Mouse (Mus musculus) midbrain, postnatal 0 days (tissue): ENCODE results near the gene Rbfox1. TPM values are rescaled to one million over a fixed set of nuclear protein-coding genes. Genes with fewer than 3 reads are reported as not detected.

Experiments
- ATAC-seq: fragments of 200-750 bp; cut with Nextera tagmentation; 2 replicates; pipeline ENCODE4 v1.8.0; 2017; ENCODE audit warnings: moderate number of reproducible peaks, mild to moderate bottlenecking, moderate TSS enrichment, moderate library complexity; ENCODE audit not compliant: low FRiP score
- DNase-seq: peaks from one replicate; pipeline ENCODE4 v3.0.0-alpha.2; 2015; ENCODE audit warnings: low spot score
- H3K27ac ChIP-seq: fragments of 300-500 bp; sonication (generic); 2 replicates; pipeline ENCODE4 v1.5.1; 2014; ENCODE audit warnings: low read depth, mild to moderate bottlenecking, low read length, mixed read lengths
- H3K27me3 ChIP-seq: fragments of 300-500 bp; sonication (generic); 2 replicates; pipeline ENCODE4 v1.6.1; 2014; ENCODE audit warnings: low read length, control low read depth, mixed read lengths; ENCODE audit not compliant: insufficient read depth
- H3K36me3 ChIP-seq: fragments of 300-500 bp; sonication (generic); 2 replicates; pipeline ENCODE4 v1.6.1; 2014; ENCODE audit warnings: low read length, control low read depth, mixed read lengths; ENCODE audit not compliant: insufficient read depth
- H3K4me1 ChIP-seq: fragments of 300-500 bp; sonication (generic); 2 replicates; pipeline ENCODE4 v1.6.1; 2014; ENCODE audit warnings: mild to moderate bottlenecking, control low read depth, antibody characterized with exemption, low read length, mixed read lengths; ENCODE audit not compliant: insufficient read depth
- H3K4me2 ChIP-seq: fragments of 300-500 bp; sonication (generic); 2 replicates; pipeline ENCODE4 v1.6.1; 2014; ENCODE audit warnings: low read depth, mild to moderate bottlenecking, low read length, mixed read lengths; ENCODE audit not compliant: poor library complexity, severe bottlenecking
- H3K4me3 ChIP-seq: fragments of 300-500 bp; sonication (generic); 2 replicates; pipeline ENCODE4 v1.5.1; 2014; ENCODE audit warnings: low read depth, mild to moderate bottlenecking, low read length, moderate library complexity
- H3K9ac ChIP-seq: fragments of 300-500 bp; sonication (generic); replicated peaks from 2 replicates; pipeline ENCODE4 v1.6.1; 2014; ENCODE audit warnings: mild to moderate bottlenecking, low read length, moderate library complexity, mixed read lengths; ENCODE audit not compliant: poor library complexity, severe bottlenecking
- H3K9me3 ChIP-seq: fragments of 300-500 bp; sonication (generic); 2 replicates; pipeline ENCODE4 v1.6.1; 2016; ENCODE audit warnings: low read length, control low read depth
- CTCF ChIP-seq: IDR thresholded peaks from 2 replicates; pipeline ENCODE4 v1.5.1; 2016; ENCODE audit warnings: antibody characterized with exemption, mild to moderate bottlenecking
- WGBS: fragments of 180-500 bp; shearing (Covaris S2); extraction: QIAGEN DNeasy Blood & Tissue Kit; methylation state at CpG from one replicate; pipeline ENCODE4 v1.1.7; 2014; 5-methylcytosine and 5-hydroxymethylcytosine counted together
- polyA plus RNA-seq: library from polyadenylated mRNA; unstranded; fragments of >200 nt; fragmentation: Nextera tagmentation; extraction: Ambion mirVana; gene quantifications from 2 replicates; pipeline ENCODE4 v1.2.1, GENCODE M21; 2015
- total RNA-seq: library from RNA; depleted of rRNA; stranded (reverse); fragments of >200 nt; gene quantifications from 2 replicates; pipeline ENCODE4 v1.2.3, GENCODE M21; 2014

Rbfox1 gene
- total and polyA plus RNA-seq, 2 experiments from 2014 or later: 142 to 242 TPM

- Histone ChIP-seq H3K27me3 (no peaks in the 10 kb centered on the region), H3K27ac (no peak overlapping the region), H3K4me2 (no peak overlapping the region), H3K9ac (no peak overlapping the region), H3K36me3 (no peaks in the 10 kb centered on the region), H3K4me3 (no peak overlapping the region), H3K9me3 (no peaks in the 10 kb centered on the region), H3K4me1 (no peaks in the 10 kb centered on the region)
- no peak for TF ChIP-seq CTCF
- WGBS: 91% methylated on average over 1 of the region's 1 CpGs
- ATAC-seq: no peak
- no peak for DNase-seq
These were observed 177.3 kb downstream of the Rbfox1 start for GRCm38 (mm10) chr16:6062495-6062894.

- TF ChIP-seq CTCF: no peak
- no peak for ATAC-seq
- Histone ChIP-seq H3K4me1 (no peaks in the 10 kb centered on the region), H3K27ac (no peak overlapping the region), H3K9ac (no peak overlapping the region), H3K36me3 (no peaks in the 10 kb centered on the region), H3K9me3 (no peaks in the 10 kb centered on the region), H3K4me2 (no peak overlapping the region), H3K27me3 (no peaks in the 10 kb centered on the region), H3K4me3 (no peak overlapping the region)
- no peak for DNase-seq
- WGBS: 82% methylated on average over 4 of the region's 4 CpGs
These were observed 180.3 kb downstream of the Rbfox1 start for GRCm38 (mm10) chr16:6065481-6065880.

- no peak for TF ChIP-seq CTCF
- WGBS: 83% methylated on average over 10 of the region's 10 CpGs
- H3K9ac ChIP-seq: no peak overlapping the region
- H3K4me2 ChIP-seq: no peak overlapping the region
- H3K27ac ChIP-seq: no peak overlapping the region
- ATAC-seq (no peak), DNase-seq (no peak)
- H3K27me3 ChIP-seq: no peaks in the 10 kb centered on the region
- H3K36me3 ChIP-seq: no peaks in the 10 kb centered on the region
- H3K4me1 ChIP-seq: no peaks in the 10 kb centered on the region
- no peak overlapping the region for H3K4me3 ChIP-seq
- H3K9me3 ChIP-seq: no peaks in the 10 kb centered on the region
These were observed 190.4 kb downstream of the Rbfox1 start for GRCm38 (mm10) chr16:6075442-6076050.

- Histone ChIP-seq H3K9ac (no peak overlapping the region), H3K4me2 (no peak overlapping the region)
- 52% methylated on average over 4 of the region's 4 CpGs for WGBS
These were observed 193.9 kb downstream of the Rbfox1 start for GRCm38 (mm10) chr16:6079017-6079416.

GRCm38 (mm10) chr16:6084701-6085365 is 199.7 kb downstream of the Rbfox1 start:
- no peak overlapping the region for H3K27ac ChIP-seq
- peaks cover 4% of the 10 kb centered on the region; the same call in 1 of the 2 replicates for H3K4me1 ChIP-seq
- H3K36me3 ChIP-seq: no peaks in the 10 kb centered on the region
- no peak overlapping the region for H3K4me2 ChIP-seq
- H3K9ac ChIP-seq: no peak overlapping the region
- H3K27me3 ChIP-seq: no peaks in the 10 kb centered on the region
- WGBS: 81% methylated on average over 7 of the region's 7 CpGs
- H3K9me3 ChIP-seq: no peaks in the 10 kb centered on the region
- DNase-seq (peak; percentile 49), ATAC-seq (no peak)
- H3K4me3 ChIP-seq: no peak overlapping the region
- TF ChIP-seq CTCF: no peak

More at GRCm38 (mm10) chr16:6079017-6079416, 193.9 kb downstream of the Rbfox1 start:
- no peak overlapping the region for H3K27ac ChIP-seq
- no peak for ATAC-seq
- H3K9me3 ChIP-seq: no peaks in the 10 kb centered on the region
- no peaks in the 10 kb centered on the region for H3K4me1 ChIP-seq
- no peaks in the 10 kb centered on the region for H3K27me3 ChIP-seq
- DNase-seq: no peak
- no peak for TF ChIP-seq CTCF
- H3K36me3 ChIP-seq: no peaks in the 10 kb centered on the region
- H3K4me3 ChIP-seq: no peak overlapping the region

- H3K4me1 ChIP-seq: peaks cover 4% of the 10 kb centered on the region; the same call in 1 of the 2 replicates
- H3K9me3 ChIP-seq: no peaks in the 10 kb centered on the region
- no peak overlapping the region for H3K4me2 ChIP-seq
- DNase-seq: no peak
- 42% methylated on average over 3 of the region's 3 CpGs for WGBS
- H3K36me3 ChIP-seq: no peaks in the 10 kb centered on the region
- no peak overlapping the region for H3K4me3 ChIP-seq
- no peak overlapping the region for H3K9ac ChIP-seq
- H3K27ac ChIP-seq: no peak overlapping the region
- TF ChIP-seq CTCF: no peak
- no peak for ATAC-seq
- no peaks in the 10 kb centered on the region for H3K27me3 ChIP-seq
These were observed 201.0 kb downstream of the Rbfox1 start for GRCm38 (mm10) chr16:6086200-6086599.
